Mouse (Mus musculus) ES-E14 (cell line): ENCODE results near the gene Frmpd3. TPM values are rescaled to one million over a fixed set of nuclear protein-coding genes. Genes with fewer than 3 reads are reported as not detected.
A peak's percentile ranks its signal among the peaks of the same experiment; 100 is the strongest.

Source experiments
- DNase-seq: peaks from one replicate; pipeline ENCODE4 v3.0.0-alpha.2; 2013; ENCODE audit warnings: low read depth, low spot score
- H3K27ac ChIP-seq: 2 replicates; pipeline ENCODE4 v1.5.1; 2012; ENCODE audit warnings: low read depth, mild to moderate bottlenecking, low read length, moderate library complexity, mixed read lengths; ENCODE audit not compliant: poor library complexity, insufficient read depth, severe bottlenecking
- H3K36me3 ChIP-seq: 2 replicates; pipeline ENCODE4 v1.6.1; 2012; ENCODE audit warnings: mild to moderate bottlenecking, low read length, moderate library complexity, mixed read lengths; ENCODE audit not compliant: control insufficient read depth, poor library complexity, insufficient read depth, severe bottlenecking
- H3K4me1 ChIP-seq, 2 experiments: fragments of 150-350 bp in 1 of 2; sonication (generic) in 1 of 2; 2 replicates each; pipeline ENCODE4 v1.6.1; 2012; ENCODE audit warnings: low read length in 2 of 2, mild to moderate bottlenecking in 1 of 2, mixed read lengths in 1 of 2; ENCODE audit not compliant: control insufficient read depth in 2 of 2, insufficient read depth in 2 of 2, poor library complexity in 1 of 2
- H3K4me3 ChIP-seq, 2 experiments: fragments of 150-350 bp in 1 of 2; sonication (generic) in 1 of 2; 2 replicates each; pipeline ENCODE4 v1.5.1; 2012; ENCODE audit warnings: low read length in 2 of 2, low read depth in 1 of 2, mild to moderate bottlenecking in 1 of 2, mixed read lengths in 1 of 2; ENCODE audit not compliant: insufficient read depth in 1 of 2, poor library complexity in 1 of 2, severe bottlenecking in 1 of 2
- H3K9ac ChIP-seq: 2 replicates; pipeline ENCODE4 v1.6.1; 2012; ENCODE audit warnings: low read depth, mild to moderate bottlenecking, low read length, mixed read lengths; ENCODE audit not compliant: poor library complexity, insufficient read depth, severe bottlenecking
- H3K9me3 ChIP-seq: fragments of 150-350 bp; sonication (generic); 2 replicates; pipeline ENCODE4 v1.6.1; 2012; ENCODE audit warnings: low read depth, mild to moderate bottlenecking, low read length; ENCODE audit not compliant: control insufficient read depth, insufficient read depth
- CHD2 ChIP-seq: IDR thresholded peaks from 2 replicates; pipeline ENCODE4 v1.6.1; 2014; ENCODE audit warnings: mild to moderate bottlenecking, low read depth, low read length, inconsistent platforms
- HCFC1 ChIP-seq: IDR thresholded peaks from 2 replicates; pipeline ENCODE4 v1.6.1; 2012; ENCODE audit warnings: low read length, inconsistent platforms, borderline replicate concordance; ENCODE audit not compliant: insufficient read depth
- MAFK ChIP-seq: IDR thresholded peaks from 2 replicates; pipeline ENCODE4 v1.6.1; 2014; ENCODE audit warnings: mild to moderate bottlenecking, low read depth, low read length, inconsistent platforms; ENCODE audit not compliant: insufficient read depth
- ZC3H11A ChIP-seq: IDR thresholded peaks from 2 replicates; pipeline ENCODE4 v1.6.1; 2012; ENCODE audit warnings: low read depth, mild to moderate bottlenecking, inconsistent platforms, low read length, borderline replicate concordance
- ZNF384 ChIP-seq: IDR thresholded peaks from 2 replicates; pipeline ENCODE4 v1.6.1; 2012; ENCODE audit warnings: low read depth, low read length, inconsistent platforms
- in situ Hi-C, 2 experiments: fragments of 600-800 bp; cut with MboI; formaldehyde crosslinking; loops; one replicate each; pipeline ENCODE4 v1.15.1; 2025; ENCODE audit warnings: low sequenced_read_pairs in 2 of 2, inconsistent platforms in 1 of 2; ENCODE audit not compliant: unreplicated experiment in 2 of 2
- total RNA-seq: library from RNA; depleted of rRNA; stranded (reverse); fragments of 300-350 nt; gene quantifications from 2 replicates; pipeline ENCODE4 v1.2.3, GENCODE M21; 2012

Gene Frmpd3
- total RNA-seq, 1 experiment = 0.09 TPM

GRCm38 (mm10) chrX:140342393-140343163 is 515 bp downstream of the Frmpd3 start:
- Histone ChIP-seq H3K4me3 (peak overlapping the region; percentile 34 to 44; a peak in 3 of 4 replicates), H3K36me3 (no peaks in the 10 kb centered on the region), H3K9ac (0 out of 2 replicates have a peak overlapping the region, but pooled peaks have one; percentile 4), H3K27ac (no peak overlapping the region), H3K9me3 (no peaks in the 10 kb centered on the region), H3K4me1 (no peaks in the 10 kb centered on the region)
- no peak for DNase-seq
- in situ Hi-C loops = no loop called here
- TF ChIP-seq ZNF384 (no peak), ZC3H11A (no peak), HCFC1 (no peak), MAFK (no peak), CHD2 (no peak)

GRCm38 (mm10) chrX:140375628-140376027 is 33.6 kb downstream of the Frmpd3 start:
- H3K36me3 ChIP-seq = no peaks in the 10 kb centered on the region
- no peak for TF ChIP-seq CHD2
- no peak for TF ChIP-seq ZNF384
- TF ChIP-seq MAFK = no peak
- no peak for TF ChIP-seq ZC3H11A
- TF ChIP-seq HCFC1 = no peak
- H3K9ac ChIP-seq = no peak overlapping the region
- peak; percentile 4 for DNase-seq
- in situ Hi-C loops = no loop called here
- H3K9me3 ChIP-seq = no peaks in the 10 kb centered on the region
- H3K4me1 ChIP-seq = no peaks in the 10 kb centered on the region
- no peak overlapping the region for H3K4me3 ChIP-seq
- no peak overlapping the region for H3K27ac ChIP-seq

GRCm38 (mm10) chrX:140399986-140400385 is 57.9 kb downstream of the Frmpd3 start:
- no peak overlapping the region for H3K9ac ChIP-seq
- no peak overlapping the region for H3K27ac ChIP-seq
- in situ Hi-C loops = no loop called here
- no peak overlapping the region for H3K4me3 ChIP-seq
- no peaks in the 10 kb centered on the region for H3K9me3 ChIP-seq
- DNase-seq = no peak
- H3K36me3 ChIP-seq = no peaks in the 10 kb centered on the region
- no peaks in the 10 kb centered on the region for H3K4me1 ChIP-seq
- TF ChIP-seq CHD2 (no peak), MAFK (no peak), ZNF384 (no peak), HCFC1 (no peak), ZC3H11A (no peak)

DNA sequence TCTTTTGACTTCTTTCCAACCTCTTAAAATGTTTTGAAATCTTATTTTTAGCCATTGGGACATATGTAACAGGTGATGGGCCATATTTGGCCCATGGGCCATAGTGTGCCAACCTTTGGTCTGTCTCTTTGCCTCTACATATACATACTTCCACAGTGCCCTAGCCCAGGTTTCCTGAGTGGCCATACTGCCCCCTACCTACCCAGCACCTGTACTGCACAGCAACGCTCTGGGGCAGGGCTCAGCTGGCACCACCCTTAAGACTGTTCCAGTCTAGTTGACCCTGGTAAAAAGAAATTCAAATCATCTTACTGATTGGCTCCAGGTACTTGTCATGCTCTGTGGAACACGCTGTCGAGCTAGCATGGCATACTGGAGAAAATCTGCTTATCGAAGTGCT is 60.8 kb downstream of the Frmpd3 start:
- no peak overlapping the region for H3K4me3 ChIP-seq
- H3K36me3 ChIP-seq = no peaks in the 10 kb centered on the region
- no peak for DNase-seq
- in situ Hi-C loops = no loop called here
- no peak for TF ChIP-seq ZNF384
- no peak for TF ChIP-seq CHD2
- no peak for TF ChIP-seq ZC3H11A
- TF ChIP-seq HCFC1 = no peak
- no peak for TF ChIP-seq MAFK
- H3K27ac ChIP-seq = no peak overlapping the region
- no peaks in the 10 kb centered on the region for H3K9me3 ChIP-seq
- H3K4me1 ChIP-seq = no peaks in the 10 kb centered on the region
- no peak overlapping the region for H3K9ac ChIP-seq
